Mouse (Mus musculus): ENCODE results near the gene Tm4sf20. TPM values are rescaled to one million over a fixed set of nuclear protein-coding genes. Genes with fewer than 3 reads are reported as not detected.

Tm4sf20 gene
- polyA plus RNA-seq (2015; fragmentation: Nextera tagmentation; extraction: Ambion mirVana), result 1.2 TPM in 1 of 2 replicates, not detected in the other

DNA sequence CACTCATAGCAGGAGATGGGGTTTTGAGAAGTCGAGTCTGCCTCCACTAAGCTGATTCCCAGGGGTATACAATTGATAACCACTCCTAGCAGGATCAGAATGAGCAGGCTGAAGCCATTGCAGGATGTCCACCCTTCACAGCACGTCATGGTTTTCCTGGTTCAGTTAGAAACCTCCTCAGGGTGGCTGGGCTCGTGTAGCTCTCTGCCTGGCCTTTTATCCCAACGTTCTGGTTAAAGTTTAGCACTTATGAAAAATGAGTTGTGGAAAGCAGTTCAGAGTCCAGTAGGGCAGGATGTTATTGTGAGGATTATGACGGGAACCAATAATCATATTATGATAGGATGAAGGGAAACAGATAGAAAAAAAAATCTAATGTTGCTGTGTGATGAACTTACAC is at the start of gene Tm4sf20:
Gene Tm4sf20, minus strand, starts transcription at position 193 of the 400 bp plus-strand sequence.
- no peak within 1 kb of the TSS for H3K4me3 ChIP-seq (ENCODE audit: low read depth, low read length)
- no peak within 1 kb of the TSS for H3K27ac ChIP-seq (ENCODE audit: low read length)
- H3K4me2 ChIP-seq (ENCODE audit: low read depth, low read length), result no peak within 1 kb of the TSS

DNA sequence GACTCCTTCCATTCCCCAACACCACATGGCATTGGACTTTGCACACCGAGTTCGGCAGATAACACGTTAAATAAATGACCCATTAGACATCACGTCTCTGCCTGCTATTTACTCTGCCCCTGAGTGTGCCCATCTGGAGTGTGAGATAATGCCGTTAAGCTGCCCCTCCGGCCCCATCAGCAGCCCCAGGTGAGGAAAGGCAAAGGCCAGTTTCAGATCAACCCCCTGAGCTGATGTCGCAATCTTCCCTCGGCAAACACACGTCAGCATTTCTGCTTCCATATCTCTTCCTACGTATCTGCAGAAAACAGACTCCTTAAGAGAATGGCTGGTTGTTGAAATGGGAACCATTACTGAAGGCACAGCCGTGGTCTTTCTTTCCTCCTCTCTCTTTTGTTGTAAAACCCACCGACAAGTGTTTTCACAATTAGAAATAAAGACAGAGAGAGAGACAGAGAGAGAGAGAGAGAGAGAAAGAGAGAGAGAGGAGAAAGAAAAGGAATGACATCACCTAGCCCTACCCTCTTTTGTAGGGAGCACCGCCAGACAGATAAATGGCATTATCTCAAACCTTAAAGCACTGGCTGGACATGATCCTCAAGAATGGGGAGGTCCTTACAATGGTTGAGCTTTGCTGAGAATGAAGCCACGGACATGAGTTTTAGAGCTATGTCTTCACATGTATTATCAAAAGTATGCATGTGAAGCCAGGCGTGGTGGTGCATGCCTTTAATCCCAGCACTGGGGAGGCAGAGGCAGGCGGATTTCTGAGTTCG is 47.9 kb upstream of the Tm4sf20 start:
- Histone ChIP-seq H3K4me3 (ENCODE audit: low read depth, low read length) (peak overlapping the region; percentile 28), H3K9ac (ENCODE audit: low read depth, low read length) (peak overlapping the region; percentile 58), H3K9me3 (replicated peaks; ENCODE audit: control insufficient read depth, low read length) (no peaks in the 10 kb centered on the region), H3K4me2 (ENCODE audit: low read depth, low read length) (peak overlapping the region; percentile 61), H3K36me3 (ENCODE audit: control insufficient read depth, insufficient read depth) (no peaks in the 10 kb centered on the region), H3K27me3 (ENCODE audit: control insufficient read depth, insufficient read depth, low read depth, low read length) (no peaks in the 10 kb centered on the region), H3K27ac (ENCODE audit: low read length) (peak overlapping the region; percentile 96), H3K4me1 (ENCODE audit: control insufficient read depth, low read depth, low read length) (peaks cover 65% of the 10 kb centered on the region)
- peak; percentile 97 for ATAC-seq (ENCODE audit: low read depth)
- 18% methylated on average over 17 of the region's 17 CpGs for WGBS (ENCODE audit: insufficient replicate concordance)

More for the DNA sequence above, at the start of gene Tm4sf20:
- Histone ChIP-seq H3K9ac (ENCODE audit: low read depth, low read length) (no peak within 1 kb of the TSS), H3K9me3 (replicated peaks; ENCODE audit: control insufficient read depth, low read length) (no peaks in the 10 kb centered on the region), H3K4me1 (ENCODE audit: control insufficient read depth, low read depth, low read length) (no peaks in the 10 kb centered on the region), H3K36me3 (ENCODE audit: control insufficient read depth, insufficient read depth) (no peaks in the 10 kb centered on the region), H3K27me3 (ENCODE audit: control insufficient read depth, insufficient read depth, low read depth, low read length) (no peaks in the 10 kb centered on the region)
- 39% methylated on average over 5 of the region's 5 CpGs for WGBS (ENCODE audit: insufficient replicate concordance)
- ATAC-seq (ENCODE audit: low read depth), result no peak

DNA sequence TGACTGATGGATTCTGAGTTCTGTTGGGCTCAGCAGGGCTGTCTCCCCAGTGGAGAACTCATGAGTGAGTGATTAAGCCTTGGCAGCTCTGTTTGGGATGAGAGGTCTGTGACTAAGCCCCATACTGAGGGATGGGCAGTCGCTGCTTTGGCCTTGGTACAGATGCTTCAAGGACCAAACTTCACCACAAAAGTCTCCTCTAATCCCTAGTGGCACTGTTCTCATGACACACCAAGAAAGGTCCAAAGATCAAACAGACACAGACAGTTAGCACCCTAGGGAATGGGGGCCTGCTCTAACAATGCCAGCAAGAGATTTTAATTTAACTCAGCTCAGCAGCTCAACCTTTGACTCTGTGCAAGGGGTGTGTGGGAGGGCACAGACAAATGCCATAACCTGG is 43.5 kb upstream of the Tm4sf20 start:
- Histone ChIP-seq H3K27ac (ENCODE audit: low read length) (no peak overlapping the region), H3K9me3 (replicated peaks; ENCODE audit: control insufficient read depth, low read length) (no peaks in the 10 kb centered on the region), H3K4me1 (ENCODE audit: control insufficient read depth, low read depth, low read length) (peaks cover 34% of the 10 kb centered on the region), H3K4me2 (ENCODE audit: low read depth, low read length) (no peak overlapping the region), H3K4me3 (ENCODE audit: low read depth, low read length) (no peak overlapping the region), H3K9ac (ENCODE audit: low read depth, low read length) (no peak overlapping the region), H3K27me3 (ENCODE audit: control insufficient read depth, insufficient read depth, low read depth, low read length) (no peaks in the 10 kb centered on the region), H3K36me3 (ENCODE audit: control insufficient read depth, insufficient read depth) (no peaks in the 10 kb centered on the region)
- 67% methylated on average over 1 of the region's 1 CpGs for WGBS (ENCODE audit: insufficient replicate concordance)
- ATAC-seq (ENCODE audit: low read depth), result no peak

DNA sequence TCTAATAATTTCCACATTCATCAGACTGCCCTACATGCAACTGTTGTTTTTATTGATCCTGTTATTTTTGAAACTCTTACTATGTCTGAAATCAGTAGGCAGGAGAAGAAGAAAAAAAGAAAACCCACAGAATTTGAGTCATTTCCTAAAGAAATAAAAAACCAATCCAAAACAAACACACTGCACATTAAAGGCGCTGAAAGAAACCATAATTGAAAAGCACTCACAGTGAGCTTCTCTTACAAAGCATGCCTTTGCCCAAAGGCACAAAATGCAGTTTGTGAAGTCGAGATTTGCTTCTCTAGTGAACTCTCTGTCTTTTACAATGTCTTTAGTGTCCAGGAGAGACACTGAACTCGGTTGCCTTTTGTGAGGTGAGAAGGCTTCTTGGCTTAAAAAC is 40.3 kb upstream of the Tm4sf20 start:
- Histone ChIP-seq H3K36me3 (ENCODE audit: control insufficient read depth, insufficient read depth) (no peaks in the 10 kb centered on the region), H3K4me1 (ENCODE audit: control insufficient read depth, low read depth, low read length) (peaks cover 4% of the 10 kb centered on the region), H3K27ac (ENCODE audit: low read length) (no peak overlapping the region), H3K4me2 (ENCODE audit: low read depth, low read length) (no peak overlapping the region), H3K9ac (ENCODE audit: low read depth, low read length) (no peak overlapping the region), H3K4me3 (ENCODE audit: low read depth, low read length) (no peak overlapping the region), H3K27me3 (ENCODE audit: control insufficient read depth, insufficient read depth, low read depth, low read length) (no peaks in the 10 kb centered on the region), H3K9me3 (replicated peaks; ENCODE audit: control insufficient read depth, low read length) (no peaks in the 10 kb centered on the region)
- WGBS (ENCODE audit: insufficient replicate concordance), result 54% methylated on average over 3 of the region's 3 CpGs
- no peak for ATAC-seq (ENCODE audit: low read depth)

DNA sequence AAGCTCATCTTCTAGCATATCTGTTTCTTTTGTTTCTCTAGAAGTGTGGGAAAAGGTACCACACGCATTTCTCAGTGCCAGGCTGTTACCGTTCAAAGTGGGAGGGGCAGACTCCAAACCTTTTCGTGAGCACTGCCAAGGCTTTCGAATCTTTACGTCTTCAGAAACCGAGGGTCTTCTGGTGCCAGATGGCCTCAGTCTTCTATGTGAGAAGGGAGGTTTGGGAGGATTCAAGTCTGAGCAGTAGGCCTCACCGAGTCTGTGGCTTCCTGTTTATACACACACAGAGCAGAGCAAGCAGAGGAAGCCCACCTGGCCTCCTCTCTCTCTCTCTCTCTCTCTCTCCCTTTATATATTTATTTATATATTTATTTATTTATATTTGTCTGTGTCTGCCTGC is 38.9 kb upstream of the Tm4sf20 start:
- Histone ChIP-seq H3K4me1 (ENCODE audit: control insufficient read depth, low read depth, low read length) (peaks cover 4% of the 10 kb centered on the region), H3K9me3 (replicated peaks; ENCODE audit: control insufficient read depth, low read length) (no peaks in the 10 kb centered on the region), H3K27me3 (ENCODE audit: control insufficient read depth, insufficient read depth, low read depth, low read length) (no peaks in the 10 kb centered on the region), H3K36me3 (ENCODE audit: control insufficient read depth, insufficient read depth) (no peaks in the 10 kb centered on the region), H3K9ac (ENCODE audit: low read depth, low read length) (no peak overlapping the region), H3K4me2 (ENCODE audit: low read depth, low read length) (no peak overlapping the region), H3K4me3 (ENCODE audit: low read depth, low read length) (no peak overlapping the region), H3K27ac (ENCODE audit: low read length) (no peak overlapping the region)
- ATAC-seq (ENCODE audit: low read depth), result no peak
- WGBS (ENCODE audit: insufficient replicate concordance), result 67% methylated on average over 7 of the region's 7 CpGs

DNA sequence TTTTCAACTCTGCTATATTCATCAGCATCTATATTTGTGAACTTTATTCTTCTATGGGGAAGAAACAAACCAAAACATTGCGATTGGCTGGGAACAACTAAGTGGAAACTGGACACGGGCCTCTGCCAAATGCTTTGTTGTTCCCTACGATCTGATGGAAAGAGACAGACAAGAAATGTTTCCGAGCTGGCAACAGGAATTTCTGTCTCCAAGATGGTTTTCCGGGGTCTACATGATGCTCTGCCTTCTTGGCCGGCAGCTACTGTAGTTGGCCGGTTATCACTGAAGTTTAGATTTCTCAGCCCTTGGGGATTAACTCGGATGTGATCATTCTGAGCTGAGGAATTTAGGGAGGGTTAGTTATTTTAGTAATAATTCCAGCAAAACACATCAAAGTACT is 38.1 kb upstream of the Tm4sf20 start:
- H3K9ac ChIP-seq (ENCODE audit: low read depth, low read length), result no peak overlapping the region
- no peaks in the 10 kb centered on the region for H3K36me3 ChIP-seq (ENCODE audit: control insufficient read depth, insufficient read depth)
- WGBS (ENCODE audit: insufficient replicate concordance), result 80% methylated on average over 8 of the region's 8 CpGs
- peaks cover 3% of the 10 kb centered on the region; the same call in 1 of the 2 replicates for H3K27me3 ChIP-seq (ENCODE audit: control insufficient read depth, insufficient read depth, low read depth, low read length)
- no peaks in the 10 kb centered on the region for H3K9me3 ChIP-seq (replicated peaks; ENCODE audit: control insufficient read depth, low read length)
- H3K4me1 ChIP-seq (ENCODE audit: control insufficient read depth, low read depth, low read length), result peaks cover 4% of the 10 kb centered on the region; the same call in 1 of the 2 replicates
- no peak overlapping the region for H3K4me3 ChIP-seq (ENCODE audit: low read depth, low read length)
- H3K4me2 ChIP-seq (ENCODE audit: low read depth, low read length), result no peak overlapping the region
- no peak overlapping the region for H3K27ac ChIP-seq (ENCODE audit: low read length)
- ATAC-seq (ENCODE audit: low read depth), result no peak

DNA sequence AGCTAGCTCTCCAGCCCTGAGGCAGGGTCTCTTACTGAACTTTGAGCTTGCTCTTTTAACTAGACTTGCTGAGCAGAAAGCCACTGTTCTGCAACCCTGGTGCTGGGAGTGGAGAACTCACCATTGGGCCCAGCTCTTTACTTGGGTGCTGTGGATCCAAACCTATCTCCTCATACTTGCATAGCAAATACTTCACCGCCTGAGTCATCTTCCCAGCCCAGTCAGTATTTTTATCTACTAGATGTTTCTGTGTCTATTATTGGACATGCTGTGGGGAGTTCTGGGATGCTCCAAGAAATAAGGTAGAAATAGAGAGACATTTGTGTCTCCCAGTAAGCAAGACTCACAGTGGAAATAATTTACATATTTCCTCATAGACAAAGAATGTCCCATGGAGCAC is 35.8 kb upstream of the Tm4sf20 start:
- no peaks in the 10 kb centered on the region; the same call in 1 of the 2 replicates for H3K4me1 ChIP-seq (ENCODE audit: control insufficient read depth, low read depth, low read length)
- no peak overlapping the region for H3K4me2 ChIP-seq (ENCODE audit: low read depth, low read length)
- H3K27me3 ChIP-seq (ENCODE audit: control insufficient read depth, insufficient read depth, low read depth, low read length), result peaks cover 3% of the 10 kb centered on the region; the same call in 1 of the 2 replicates
- peak; percentile 17; the same call in 1 of the 2 replicates for ATAC-seq (ENCODE audit: low read depth)
- no peak overlapping the region for H3K4me3 ChIP-seq (ENCODE audit: low read depth, low read length)
- 94% methylated on average over 1 of the region's 1 CpGs for WGBS (ENCODE audit: insufficient replicate concordance)
- no peak overlapping the region for H3K27ac ChIP-seq (ENCODE audit: low read length)
- no peaks in the 10 kb centered on the region for H3K36me3 ChIP-seq (ENCODE audit: control insufficient read depth, insufficient read depth)
- H3K9ac ChIP-seq (ENCODE audit: low read depth, low read length), result no peak overlapping the region
- H3K9me3 ChIP-seq (replicated peaks; ENCODE audit: control insufficient read depth, low read length), result no peaks in the 10 kb centered on the region

DNA sequence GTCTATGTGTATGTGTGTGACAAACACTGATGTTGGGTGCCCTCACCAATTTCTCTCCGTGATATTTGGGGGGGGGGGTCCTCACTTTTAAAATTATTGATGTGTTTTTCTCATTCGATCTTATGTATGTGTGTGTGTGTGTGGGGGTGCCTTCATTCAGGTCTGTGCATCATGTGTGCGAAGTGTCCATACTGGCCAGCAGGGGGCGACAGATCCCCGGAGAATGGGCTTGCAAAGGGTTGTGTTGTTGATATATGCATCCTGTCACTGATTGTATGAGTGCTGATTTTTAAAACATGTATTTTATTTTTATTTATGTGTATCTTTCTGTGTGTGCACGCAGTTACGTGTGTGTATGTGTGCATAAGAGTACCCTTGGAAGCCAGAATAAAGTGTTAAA is 35.3 kb upstream of the Tm4sf20 start:
- peak; percentile 78 for ATAC-seq (ENCODE audit: low read depth)
- H3K9ac ChIP-seq (ENCODE audit: low read depth, low read length), result no peak overlapping the region
- no peak overlapping the region for H3K4me3 ChIP-seq (ENCODE audit: low read depth, low read length)
- H3K4me1 ChIP-seq (ENCODE audit: control insufficient read depth, low read depth, low read length), result no peaks in the 10 kb centered on the region; the same call in 1 of the 2 replicates
- 61% methylated on average over 7 of the region's 7 CpGs for WGBS (ENCODE audit: insufficient replicate concordance)
- H3K27me3 ChIP-seq (ENCODE audit: control insufficient read depth, insufficient read depth, low read depth, low read length), result peaks cover 3% of the 10 kb centered on the region; the same call in 1 of the 2 replicates
- no peaks in the 10 kb centered on the region for H3K36me3 ChIP-seq (ENCODE audit: control insufficient read depth, insufficient read depth)
- H3K4me2 ChIP-seq (ENCODE audit: low read depth, low read length), result no peak overlapping the region
- H3K27ac ChIP-seq (ENCODE audit: low read length), result no peak overlapping the region
- H3K9me3 ChIP-seq (replicated peaks; ENCODE audit: control insufficient read depth, low read length), result no peaks in the 10 kb centered on the region

DNA sequence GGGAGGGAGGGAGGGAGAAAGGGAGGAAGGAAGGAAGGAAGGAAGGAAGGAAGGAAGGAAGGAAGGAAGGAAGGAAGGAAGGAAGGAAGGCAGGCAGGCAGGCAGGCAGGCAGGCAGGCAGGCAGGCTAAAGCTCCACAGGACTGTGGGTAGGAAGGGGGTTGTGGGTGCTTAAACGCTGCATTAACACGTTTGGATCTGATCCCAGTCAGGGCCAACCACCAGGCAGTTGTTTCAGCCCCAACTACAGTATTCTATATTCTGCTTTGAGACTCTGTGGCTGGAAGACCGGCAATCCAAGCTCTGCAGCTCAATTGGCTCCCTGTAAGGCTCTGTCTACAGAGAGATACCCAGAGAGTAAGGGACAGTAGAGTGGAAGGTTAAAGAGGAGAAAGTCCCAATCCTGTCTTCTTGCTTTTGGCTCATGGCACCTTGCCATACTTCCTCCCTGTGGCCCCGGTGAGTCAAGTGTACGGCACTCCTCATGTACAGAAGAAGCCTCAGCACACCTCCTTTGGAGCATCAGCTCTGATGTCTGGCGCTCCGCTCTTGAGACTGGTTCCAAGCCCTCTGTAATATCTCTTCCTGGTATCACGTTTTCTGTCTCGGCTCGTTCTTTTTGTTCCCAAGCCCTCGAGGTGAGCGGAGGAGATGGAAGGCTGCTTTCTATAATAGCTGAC is 33.0 kb upstream of the Tm4sf20 start:
- WGBS (ENCODE audit: insufficient replicate concordance), result 72% methylated on average over 12 of the region's 12 CpGs
- no peak overlapping the region for H3K27ac ChIP-seq (ENCODE audit: low read length)

More for the DNA sequence above, 33.0 kb upstream of the Tm4sf20 start:
- Histone ChIP-seq H3K4me1 (ENCODE audit: control insufficient read depth, low read depth, low read length) (peaks cover 2% of the 10 kb centered on the region; the same call in 1 of the 2 replicates), H3K9ac (ENCODE audit: low read depth, low read length) (no peak overlapping the region), H3K4me3 (ENCODE audit: low read depth, low read length) (no peak overlapping the region), H3K36me3 (ENCODE audit: control insufficient read depth, insufficient read depth) (no peaks in the 10 kb centered on the region), H3K27me3 (ENCODE audit: control insufficient read depth, insufficient read depth, low read depth, low read length) (peaks cover 3% of the 10 kb centered on the region; the same call in 1 of the 2 replicates), H3K9me3 (replicated peaks; ENCODE audit: control insufficient read depth, low read length) (no peaks in the 10 kb centered on the region), H3K4me2 (ENCODE audit: low read depth, low read length) (no peak overlapping the region)
- no peak for ATAC-seq (ENCODE audit: low read depth)

Measured in liver, embryonic 16.5 days (tissue).